Mouse (Mus musculus) neural tube, embryonic 13.5 days (tissue): ENCODE results near the gene Mrap2. TPM values are rescaled to one million over a fixed set of nuclear protein-coding genes. Genes with fewer than 3 reads are reported as not detected.
A peak's percentile ranks its signal among the peaks of the same experiment; 100 is the strongest.

Experiments used
- ATAC-seq: fragments of 200-750 bp; cut with Nextera tagmentation; 2 replicates; pipeline ENCODE4 v1.8.0; 2017; ENCODE audit warnings: low read depth, mild to moderate bottlenecking, moderate TSS enrichment, moderate library complexity
- H3K27ac ChIP-seq: fragments of 300-500 bp; sonication (generic); replicated peaks from 2 replicates; pipeline ENCODE4 v1.5.1; 2015; ENCODE audit warnings: moderate library complexity, mild to moderate bottlenecking, inconsistent platforms
- H3K27me3 ChIP-seq: fragments of 300-500 bp; sonication (generic); 2 replicates; pipeline ENCODE4 v1.6.1; 2015; ENCODE audit warnings: mild to moderate bottlenecking, inconsistent platforms
- H3K36me3 ChIP-seq: fragments of 300-500 bp; sonication (generic); 2 replicates; pipeline ENCODE4 v1.6.1; 2015; ENCODE audit warnings: mild to moderate bottlenecking, inconsistent platforms
- H3K4me1 ChIP-seq: fragments of 300-500 bp; sonication (generic); replicated peaks from 2 replicates; pipeline ENCODE4 v1.6.1; 2015; ENCODE audit warnings: inconsistent platforms
- H3K4me2 ChIP-seq: fragments of 300-500 bp; sonication (generic); 2 replicates; pipeline ENCODE4 v1.6.1; 2015; ENCODE audit warnings: inconsistent platforms, mild to moderate bottlenecking, moderate library complexity
- H3K4me3 ChIP-seq: fragments of 300-500 bp; sonication (generic); 2 replicates; pipeline ENCODE4 v1.5.1; 2015; ENCODE audit warnings: mild to moderate bottlenecking, inconsistent platforms
- H3K9ac ChIP-seq: fragments of 300-500 bp; sonication (generic); 2 replicates; pipeline ENCODE4 v1.6.1; 2015; ENCODE audit warnings: moderate library complexity, mild to moderate bottlenecking, inconsistent platforms
- H3K9me3 ChIP-seq: fragments of 300-500 bp; sonication (generic); 2 replicates; pipeline ENCODE4 v1.6.1; 2016; ENCODE audit warnings: inconsistent platforms
- WGBS: fragments of 180-500 bp; shearing (Covaris S2); methylation state at CpG from one replicate; pipeline ENCODE4 v1.1.7; 2015; 5-methylcytosine and 5-hydroxymethylcytosine counted together
- polyA plus RNA-seq: library from polyadenylated mRNA; unstranded; fragments of >200 nt; fragmentation: Nextera tagmentation; extraction: Ambion mirVana; gene quantifications from 2 replicates; pipeline ENCODE4 v1.2.1, GENCODE M21; 2015

The Mrap2 gene
- polyA plus RNA-seq, 1 experiment from 2014 or later = 0.47 TPM

- H3K4me1 ChIP-seq = peaks cover 18% of the 10 kb centered on the region
- peak overlapping the region; percentile 41; the same call in 1 of the 2 replicates for H3K4me3 ChIP-seq
- H3K9me3 ChIP-seq = no peaks in the 10 kb centered on the region
- H3K36me3 ChIP-seq = no peaks in the 10 kb centered on the region
- WGBS = 26% methylated on average over 11 of the region's 11 CpGs
- H3K9ac ChIP-seq = no peak overlapping the region
- ATAC-seq = no peak
- peaks cover 36% of the 10 kb centered on the region for H3K27me3 ChIP-seq
- H3K4me2 ChIP-seq = peak overlapping the region; percentile 76
- no peak overlapping the region for H3K27ac ChIP-seq
These were observed 1.6 kb downstream of the Mrap2 start for GRCm38 (mm10) chr9:87145671-87146070.

- WGBS = 86% methylated on average over 4 of the region's 4 CpGs
- Histone ChIP-seq H3K4me3 (no peak overlapping the region), H3K36me3 (no peaks in the 10 kb centered on the region), H3K9me3 (no peaks in the 10 kb centered on the region), H3K27ac (no peak overlapping the region), H3K9ac (no peak overlapping the region), H3K4me2 (no peak overlapping the region), H3K4me1 (peaks cover 18% of the 10 kb centered on the region), H3K27me3 (peaks cover 36% of the 10 kb centered on the region)
- ATAC-seq = no peak
These were observed 2.3 kb downstream of the Mrap2 start for GRCm38 (mm10) chr9:87146400-87146799.

GRCm38 (mm10) chr9:87147927-87148326 lies 3.8 kb downstream of the Mrap2 start:
- no peaks in the 10 kb centered on the region for H3K36me3 ChIP-seq
- H3K4me1 ChIP-seq = peaks cover 18% of the 10 kb centered on the region
- H3K9me3 ChIP-seq = no peaks in the 10 kb centered on the region
- ATAC-seq = no peak
- no peak overlapping the region for H3K9ac ChIP-seq
- no peak overlapping the region for H3K27ac ChIP-seq
- peaks cover 36% of the 10 kb centered on the region for H3K27me3 ChIP-seq
- no peak overlapping the region for H3K4me3 ChIP-seq
- no peak overlapping the region for H3K4me2 ChIP-seq
- WGBS = 83% methylated on average over 2 of the region's 2 CpGs

GRCm38 (mm10) chr9:87152641-87153325 lies 8.7 kb downstream of the Mrap2 start:
- Histone ChIP-seq H3K4me3 (no peak overlapping the region), H3K27ac (no peak overlapping the region), H3K4me2 (no peak overlapping the region), H3K9me3 (no peaks in the 10 kb centered on the region), H3K9ac (no peak overlapping the region), H3K27me3 (no peaks in the 10 kb centered on the region), H3K4me1 (no peaks in the 10 kb centered on the region), H3K36me3 (no peaks in the 10 kb centered on the region)
- no peak for ATAC-seq
- 90% methylated on average over 1 of the region's 1 CpGs for WGBS

DNA sequence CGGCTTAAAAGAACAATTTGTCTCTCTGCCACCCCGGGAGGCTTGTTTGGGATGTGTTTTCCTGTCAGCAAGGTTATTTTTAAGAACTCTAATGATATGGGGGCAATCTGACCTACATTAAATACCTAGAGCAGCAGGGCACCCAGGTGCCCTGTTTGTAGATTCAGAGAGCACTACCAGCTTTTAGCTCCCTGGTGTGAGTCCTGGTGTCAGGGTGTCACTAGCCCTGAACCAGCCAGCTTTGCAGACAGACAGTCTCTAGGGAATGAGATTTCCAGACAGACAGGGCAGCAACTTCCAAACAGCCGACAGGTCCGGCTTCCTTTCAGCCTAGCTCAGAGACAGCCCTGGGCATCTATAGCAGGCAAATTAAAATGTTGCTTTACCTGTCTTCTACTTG lies 18.5 kb downstream of the Mrap2 start:
- Histone ChIP-seq H3K9me3 (no peaks in the 10 kb centered on the region), H3K9ac (no peak overlapping the region), H3K4me3 (no peak overlapping the region), H3K27ac (no peak overlapping the region), H3K36me3 (no peaks in the 10 kb centered on the region), H3K27me3 (no peaks in the 10 kb centered on the region), H3K4me2 (no peak overlapping the region), H3K4me1 (no peaks in the 10 kb centered on the region)
- 81% methylated on average over 4 of the region's 4 CpGs for whole genome bisulfite sequencing
- no peak for ATAC-seq

DNA sequence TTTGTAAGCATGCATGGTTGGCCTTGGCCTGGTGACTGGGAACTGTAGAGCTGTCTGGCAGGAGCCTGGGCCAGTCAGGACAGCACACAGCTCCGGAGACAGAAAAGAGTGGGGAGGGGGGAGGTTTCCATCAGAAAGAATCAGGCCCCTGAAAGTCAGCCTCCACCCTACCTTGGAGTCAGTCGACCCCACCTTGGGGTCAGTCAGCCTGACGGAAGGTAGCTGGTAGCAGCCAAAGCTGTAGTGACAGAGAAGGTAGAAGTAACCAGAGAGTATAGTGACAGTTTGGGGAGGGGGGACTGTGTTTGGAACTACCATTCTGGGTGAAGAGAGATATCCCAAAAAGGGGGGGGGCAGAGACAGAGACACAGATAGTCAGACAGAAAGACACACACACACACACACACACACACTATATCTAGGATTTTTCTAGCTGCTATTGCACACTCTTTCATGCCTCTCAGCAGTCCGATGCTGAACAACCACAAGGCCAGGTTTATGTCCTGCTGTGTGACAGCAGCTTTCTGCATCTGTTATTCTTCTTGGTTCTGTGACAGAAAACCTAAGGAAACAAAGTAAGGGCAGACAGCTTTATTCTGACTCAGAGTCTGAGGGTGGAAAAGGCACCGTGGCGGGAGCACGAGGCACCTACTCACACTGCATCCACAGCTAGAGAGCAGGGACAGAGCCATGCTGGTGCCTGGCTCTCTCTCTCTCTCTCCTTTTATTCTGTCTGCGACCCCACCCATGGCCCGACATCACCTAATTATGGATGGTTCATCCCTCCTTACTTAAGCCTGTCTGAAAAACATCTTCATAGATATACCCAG lies 23.1 kb downstream of the Mrap2 start:
- H3K27me3 ChIP-seq = no peaks in the 10 kb centered on the region
- no peak for ATAC-seq
- 78% methylated on average over 9 of the region's 9 CpGs for WGBS

DNA sequence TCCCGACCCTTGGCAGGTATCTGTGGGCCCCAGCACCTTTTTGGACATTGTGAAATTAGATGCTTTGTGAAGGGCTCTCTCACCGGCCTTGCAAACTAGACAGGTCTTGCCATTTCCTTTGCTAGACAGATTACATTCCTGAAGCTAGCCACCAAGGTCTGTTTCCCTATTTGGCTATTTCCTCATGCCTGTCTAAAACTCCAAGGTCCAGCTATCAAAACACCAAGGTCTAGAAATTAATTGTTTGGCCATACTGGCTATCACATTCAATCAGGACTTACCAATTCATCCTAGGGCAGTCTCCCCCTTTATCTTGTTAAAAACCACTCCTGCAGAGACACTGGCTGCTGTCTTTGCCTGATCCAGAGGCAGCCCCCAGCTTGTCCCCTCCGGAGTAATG lies 23.9 kb downstream of the Mrap2 start:
- no peaks in the 10 kb centered on the region for H3K36me3 ChIP-seq
- H3K27me3 ChIP-seq = no peaks in the 10 kb centered on the region
- no peak overlapping the region for H3K4me2 ChIP-seq
- H3K9ac ChIP-seq = no peak overlapping the region
- no peak overlapping the region for H3K4me3 ChIP-seq
- H3K4me1 ChIP-seq = no peaks in the 10 kb centered on the region
- H3K27ac ChIP-seq = no peak overlapping the region
- no peak for ATAC-seq
- WGBS = 72% methylated on average over 3 of the region's 3 CpGs
- no peaks in the 10 kb centered on the region for H3K9me3 ChIP-seq

More for the DNA sequence above, 23.1 kb downstream of the Mrap2 start:
- Histone ChIP-seq H3K4me2 (no peak overlapping the region), H3K9me3 (no peaks in the 10 kb centered on the region), H3K36me3 (no peaks in the 10 kb centered on the region), H3K9ac (no peak overlapping the region), H3K4me3 (no peak overlapping the region), H3K4me1 (no peaks in the 10 kb centered on the region), H3K27ac (no peak overlapping the region)

DNA sequence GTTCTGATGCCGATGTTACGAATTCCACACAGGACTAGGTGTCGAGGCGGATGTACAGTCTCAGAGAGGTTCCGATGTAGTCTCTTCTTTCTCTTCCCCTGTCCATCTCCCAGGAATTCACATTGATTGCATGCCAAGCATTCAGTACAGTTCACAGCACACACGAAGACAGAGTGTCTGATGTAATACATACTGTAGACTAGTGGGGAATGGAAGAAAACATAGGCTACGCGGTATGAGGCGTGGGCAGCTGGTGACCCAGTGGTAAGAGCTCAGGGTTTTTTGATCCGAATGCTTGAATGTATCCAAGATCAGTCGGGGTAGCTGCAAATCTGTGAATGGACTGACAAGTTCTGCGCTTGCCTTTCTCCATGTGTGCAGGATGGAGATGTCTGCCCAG lies 25.0 kb downstream of the Mrap2 start:
- no peak overlapping the region for H3K9ac ChIP-seq
- no peaks in the 10 kb centered on the region for H3K27me3 ChIP-seq
- WGBS = 87% methylated on average over 12 of the region's 12 CpGs
- H3K4me3 ChIP-seq = no peak overlapping the region
- no peak for ATAC-seq
- H3K9me3 ChIP-seq = no peaks in the 10 kb centered on the region
- H3K4me2 ChIP-seq = no peak overlapping the region
- H3K4me1 ChIP-seq = no peaks in the 10 kb centered on the region
- no peak overlapping the region for H3K27ac ChIP-seq
- H3K36me3 ChIP-seq = no peaks in the 10 kb centered on the region

DNA sequence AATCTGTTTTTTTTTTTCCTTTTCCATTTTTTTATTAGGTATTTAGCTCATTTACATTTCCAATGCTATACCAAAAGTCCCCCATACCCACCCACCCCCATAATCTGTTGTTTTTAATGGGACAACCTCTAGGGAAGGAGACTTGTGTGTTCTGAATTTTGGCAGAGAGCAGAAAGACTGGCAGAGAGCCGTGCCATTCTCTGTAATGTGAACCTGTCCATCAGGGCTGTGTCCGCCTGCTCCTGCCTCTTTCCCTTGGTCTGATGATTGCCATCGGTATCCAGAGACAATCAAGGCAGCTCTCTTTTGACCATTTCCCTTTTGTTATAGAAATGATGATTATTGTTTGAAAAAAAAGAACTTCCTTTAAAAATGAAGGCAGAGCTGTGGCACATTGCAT lies 26.8 kb downstream of the Mrap2 start:
- Histone ChIP-seq H3K36me3 (no peaks in the 10 kb centered on the region), H3K27me3 (no peaks in the 10 kb centered on the region), H3K4me3 (no peak overlapping the region), H3K9me3 (no peaks in the 10 kb centered on the region), H3K27ac (no peak overlapping the region), H3K9ac (no peak overlapping the region), H3K4me2 (no peak overlapping the region), H3K4me1 (no peaks in the 10 kb centered on the region)
- no peak for ATAC-seq
- 77% methylated on average over 3 of the region's 3 CpGs for WGBS

GRCm38 (mm10) chr9:87171517-87171916 lies 27.4 kb downstream of the Mrap2 start:
- 87% methylated on average over 3 of the region's 3 CpGs for WGBS
- no peak overlapping the region for H3K27ac ChIP-seq

DNA sequence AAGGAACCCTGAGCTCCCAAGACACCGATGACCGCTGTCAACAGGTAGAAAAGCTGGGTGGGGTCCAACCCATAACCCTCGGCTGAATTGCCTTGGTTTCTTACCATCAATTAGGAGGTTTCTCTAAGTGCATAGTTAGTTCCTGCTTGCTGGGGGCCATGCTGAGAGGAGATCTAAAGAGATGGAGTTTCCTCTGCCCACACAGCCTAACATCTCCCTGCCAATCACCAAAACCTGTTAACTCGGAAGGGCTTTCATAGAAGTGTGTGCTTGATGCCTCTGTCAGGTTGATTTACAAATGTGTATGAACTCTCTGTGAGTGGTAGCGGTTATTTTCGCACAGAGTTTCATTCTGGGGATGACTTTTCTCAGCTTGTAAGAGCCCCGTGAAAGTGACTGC lies 34.4 kb downstream of the Mrap2 start:
- Histone ChIP-seq H3K4me3 (no peak overlapping the region), H3K4me1 (no peaks in the 10 kb centered on the region), H3K9ac (no peak overlapping the region), H3K27ac (no peak overlapping the region), H3K36me3 (no peaks in the 10 kb centered on the region), H3K9me3 (no peaks in the 10 kb centered on the region), H3K27me3 (no peaks in the 10 kb centered on the region), H3K4me2 (no peak overlapping the region)
- 72% methylated on average over 7 of the region's 7 CpGs for WGBS
- ATAC-seq = no peak

More at GRCm38 (mm10) chr9:87171517-87171916, 27.4 kb downstream of the Mrap2 start:
- H3K4me2 ChIP-seq = no peak overlapping the region
- H3K4me3 ChIP-seq = no peak overlapping the region
- ATAC-seq = no peak
- no peaks in the 10 kb centered on the region for H3K36me3 ChIP-seq
- no peaks in the 10 kb centered on the region for H3K9me3 ChIP-seq
- no peaks in the 10 kb centered on the region for H3K4me1 ChIP-seq
- H3K27me3 ChIP-seq = no peaks in the 10 kb centered on the region
- H3K9ac ChIP-seq = no peak overlapping the region

DNA sequence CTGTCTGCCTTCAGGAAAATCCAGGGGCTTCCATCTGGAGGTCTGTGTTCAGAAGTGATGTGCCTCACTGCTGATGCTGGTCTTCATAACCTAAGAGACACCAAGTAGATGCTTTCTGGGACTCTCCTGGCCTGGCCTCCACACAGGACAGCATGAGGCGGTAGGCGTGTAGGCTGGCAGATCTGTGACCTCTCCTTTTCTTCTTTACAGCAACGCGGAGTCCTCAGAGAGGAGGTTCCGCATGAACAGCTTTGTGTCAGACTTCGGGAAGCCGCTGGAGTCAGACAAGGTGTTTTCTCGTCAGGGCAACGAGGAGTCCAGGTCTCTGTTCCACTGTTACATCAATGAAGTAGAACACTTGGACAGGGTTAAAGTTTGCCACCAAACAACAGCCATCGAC lies 38.1 kb downstream of the Mrap2 start:
- H3K27ac ChIP-seq = no peak overlapping the region
- H3K9me3 ChIP-seq = no peaks in the 10 kb centered on the region
- H3K27me3 ChIP-seq = no peaks in the 10 kb centered on the region
- H3K36me3 ChIP-seq = no peaks in the 10 kb centered on the region
- no peak for ATAC-seq
- WGBS = 86% methylated on average over 10 of the region's 10 CpGs
- H3K4me3 ChIP-seq = no peak overlapping the region
- no peak overlapping the region for H3K4me2 ChIP-seq
- H3K9ac ChIP-seq = no peak overlapping the region
- H3K4me1 ChIP-seq = no peaks in the 10 kb centered on the region
